Mouse (Mus musculus) olfactory bulb, adult 2 months (tissue): ENCODE measurements around the gene Birc7.

Source experiments
- CTCF ChIP-seq: fragments of 200-500 bp; IDR thresholded peaks from 2 replicates; pipeline ENCODE4 v1.5.1; 2012; ENCODE audit warnings: low read depth, mild to moderate bottlenecking, low read length, moderate library complexity; ENCODE audit not compliant: insufficient read depth
- POLR2A ChIP-seq: fragments of 200-500 bp; IDR thresholded peaks from 2 replicates; pipeline ENCODE4 v1.6.1; 2012; ENCODE audit warnings: mild to moderate bottlenecking, low read depth, low read length, moderate library complexity; ENCODE audit not compliant: insufficient read depth

GRCm38 (mm10) chr2:180949947-180950346 is 21.1 kb downstream of the Birc7 start:
- TF ChIP-seq CTCF = no peak
- TF ChIP-seq POLR2A = no peak
